Mouse (Mus musculus) midbrain, embryonic 16.5 days (tissue): ENCODE data around the gene Olfr763. TPM values are rescaled to one million over a fixed set of nuclear protein-coding genes. Genes with fewer than 3 reads are reported as not detected.
"Not testable (repeated sequence)": the region's sequence is repeated elsewhere in the genome, so short reads cannot be mapped to it uniquely, and the experiment has no call there.

ENCODE experiments used
- ATAC-seq: fragments of 200-750 bp; cut with Nextera tagmentation; 2 replicates; pipeline ENCODE4 v1.8.0; 2017; ENCODE audit warnings: moderate TSS enrichment
- H3K27ac ChIP-seq: fragments of 300-500 bp; sonication (generic); 2 replicates; pipeline ENCODE4 v1.5.1; 2014; ENCODE audit warnings: mild to moderate bottlenecking, low read length, mixed read lengths
- H3K27me3 ChIP-seq: fragments of 300-500 bp; sonication (generic); 2 replicates; pipeline ENCODE4 v1.6.1; 2014; ENCODE audit warnings: low read depth, low read length, mixed read lengths; ENCODE audit not compliant: control insufficient read depth, insufficient read depth
- H3K36me3 ChIP-seq: fragments of 300-500 bp; sonication (generic); 2 replicates; pipeline ENCODE4 v1.6.1; 2014; ENCODE audit warnings: mild to moderate bottlenecking, low read length, moderate library complexity, mixed read lengths; ENCODE audit not compliant: control insufficient read depth, insufficient read depth
- H3K4me1 ChIP-seq: fragments of 300-500 bp; sonication (generic); 2 replicates; pipeline ENCODE4 v1.6.1; 2014; ENCODE audit warnings: mild to moderate bottlenecking, low read length, mixed read lengths; ENCODE audit not compliant: control insufficient read depth, insufficient read depth
- H3K4me2 ChIP-seq: fragments of 300-500 bp; sonication (generic); 2 replicates; pipeline ENCODE4 v1.6.1; 2014; ENCODE audit warnings: mild to moderate bottlenecking, low read length, mixed read lengths
- H3K4me3 ChIP-seq: fragments of 300-500 bp; sonication (generic); 2 replicates; pipeline ENCODE4 v1.5.1; 2014; ENCODE audit warnings: low read depth, mild to moderate bottlenecking, low read length, moderate library complexity, mixed read lengths
- H3K9ac ChIP-seq: fragments of 300-500 bp; sonication (generic); 2 replicates; pipeline ENCODE4 v1.6.1; 2014; ENCODE audit warnings: low read depth, low read length, mixed read lengths
- H3K9me3 ChIP-seq: fragments of 300-500 bp; sonication (generic); replicated peaks from 2 replicates; pipeline ENCODE4 v1.6.1; 2014; ENCODE audit warnings: mild to moderate bottlenecking, low read length, mixed read lengths; ENCODE audit not compliant: control insufficient read depth, poor library complexity, severe bottlenecking
- WGBS: fragments of 180-500 bp; shearing (Covaris S2); extraction: QIAGEN DNeasy Blood & Tissue Kit; methylation state at CpG from one replicate; pipeline ENCODE4 v1.1.7; 2014; 5-methylcytosine and 5-hydroxymethylcytosine counted together
- polyA plus RNA-seq: library from polyadenylated mRNA; unstranded; fragments of >200 nt; fragmentation: Nextera tagmentation; extraction: Ambion mirVana; gene quantifications from 2 replicates; pipeline ENCODE4 v1.2.1, GENCODE M21; 2015

Olfr763 gene
- polyA plus RNA-seq, 1 experiment from 2014 or later: not detected

GRCm38 (mm10) chr10:128989131-128989530 lies 21.5 kb upstream of the Olfr763 start, which contains the start of gene Olfr9:
Gene Olfr9, plus strand, starts transcription at chr10:128989431.
- not testable (repeated sequence) for H3K9ac ChIP-seq

GRCm38 (mm10) chr10:128990129-128990850 lies 20.3 kb upstream of the Olfr763 start:
- 65% methylated on average over 7 of the region's 10 CpGs for WGBS

More at GRCm38 (mm10) chr10:128989131-128989530, 21.5 kb upstream of the Olfr763 start, which contains the start of gene Olfr9:
- not testable (repeated sequence) for H3K4me1 ChIP-seq, H3K4me2 ChIP-seq, H3K4me3 ChIP-seq, H3K27me3 ChIP-seq, ATAC-seq, H3K27ac ChIP-seq, H3K9me3 ChIP-seq, H3K36me3 ChIP-seq
- 67% methylated on average over 1 of the region's 1 CpGs for WGBS

GRCm38 (mm10) chr10:128990994-128991393 lies 19.6 kb upstream of the Olfr763 start:
- Histone ChIP-seq H3K27ac (no peak overlapping the region), H3K27me3 (no peaks in the 10 kb centered on the region), H3K9ac (no peak overlapping the region), H3K4me2 (no peak overlapping the region), H3K9me3 (no peaks in the 10 kb centered on the region), H3K36me3 (no peaks in the 10 kb centered on the region), H3K4me3 (no peak overlapping the region), H3K4me1 (no peaks in the 10 kb centered on the region)
- no peak for ATAC-seq

More at GRCm38 (mm10) chr10:128990129-128990850, 20.3 kb upstream of the Olfr763 start:
- not testable (repeated sequence) for H3K27me3 ChIP-seq, H3K9me3 ChIP-seq, H3K36me3 ChIP-seq, H3K9ac ChIP-seq, H3K27ac ChIP-seq, H3K4me2 ChIP-seq, H3K4me1 ChIP-seq, ATAC-seq, H3K4me3 ChIP-seq

DNA sequence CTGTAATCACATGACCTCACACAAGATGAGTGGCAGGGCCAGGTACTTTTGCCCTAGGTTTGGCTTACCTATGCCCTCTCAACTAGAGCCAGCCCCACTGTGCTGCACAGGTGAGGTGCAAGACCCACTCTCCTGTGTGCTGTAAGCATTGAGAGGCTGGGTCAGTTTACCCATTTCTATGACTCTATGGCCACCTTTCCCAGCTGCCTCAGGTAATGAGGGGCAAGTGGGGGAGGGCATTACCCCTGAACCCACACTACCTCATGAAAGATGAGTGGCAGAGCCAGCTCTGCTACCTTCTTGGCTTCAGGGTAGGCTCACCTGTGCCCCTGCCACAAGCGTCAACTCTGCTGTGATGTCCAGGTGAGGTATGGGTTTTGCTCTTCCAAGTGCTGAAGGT lies 14.8 kb upstream of the Olfr763 start:
- Histone ChIP-seq H3K4me2 (no peak overlapping the region), H3K36me3 (no peaks in the 10 kb centered on the region), H3K9me3 (no peaks in the 10 kb centered on the region), H3K27me3 (no peaks in the 10 kb centered on the region), H3K27ac (no peak overlapping the region), H3K4me3 (no peak overlapping the region), H3K4me1 (no peaks in the 10 kb centered on the region), H3K9ac (no peak overlapping the region)
- ATAC-seq: no peak
- WGBS: 100% methylated on average over 1 of the region's 1 CpGs

DNA sequence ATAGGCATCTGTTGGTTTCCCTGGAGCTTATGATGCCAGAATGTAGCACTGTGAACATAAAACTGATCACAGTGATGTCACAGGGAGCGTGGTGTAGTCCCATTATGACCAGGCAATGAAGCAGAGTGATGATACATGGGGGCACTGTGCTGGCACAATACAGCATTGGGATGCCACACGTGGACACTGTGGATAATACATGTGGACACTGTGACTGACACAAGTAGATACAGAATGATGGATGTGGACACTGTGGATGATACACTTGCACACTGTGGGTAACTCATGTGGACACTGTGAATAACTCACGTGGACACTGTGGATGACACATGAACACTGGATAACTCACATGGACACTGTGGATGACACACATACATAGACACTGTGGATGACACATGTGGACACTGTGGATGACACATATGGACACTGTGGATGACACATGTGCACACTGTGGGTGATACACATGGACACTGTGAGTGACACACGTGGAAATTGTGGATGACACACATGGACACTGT lies 14.0 kb upstream of the Olfr763 start:
- H3K36me3 ChIP-seq: no peaks in the 10 kb centered on the region
- no peak overlapping the region for H3K4me3 ChIP-seq
- 0 out of 2 replicates have a peak, but pooled peaks have one; percentile 32 for ATAC-seq
- H3K27ac ChIP-seq: no peak overlapping the region
- no peaks in the 10 kb centered on the region for H3K9me3 ChIP-seq
- 80% methylated on average over 4 of the region's 4 CpGs for WGBS
- H3K9ac ChIP-seq: no peak overlapping the region
- H3K4me2 ChIP-seq: no peak overlapping the region
- H3K4me1 ChIP-seq: no peaks in the 10 kb centered on the region
- H3K27me3 ChIP-seq: no peaks in the 10 kb centered on the region

- no peaks in the 10 kb centered on the region for H3K9me3 ChIP-seq
- no peak for ATAC-seq
- no peaks in the 10 kb centered on the region for H3K36me3 ChIP-seq
- H3K4me2 ChIP-seq: no peak overlapping the region
- no peak overlapping the region for H3K4me3 ChIP-seq
- WGBS: 69% methylated on average over 14 of the region's 14 CpGs
- H3K9ac ChIP-seq: no peak overlapping the region
- no peak overlapping the region for H3K27ac ChIP-seq
- H3K4me1 ChIP-seq: no peaks in the 10 kb centered on the region
- no peaks in the 10 kb centered on the region for H3K27me3 ChIP-seq
Measured at GRCm38 (mm10) chr10:129004032-129004920, 6.3 kb upstream of the Olfr763 start.

DNA sequence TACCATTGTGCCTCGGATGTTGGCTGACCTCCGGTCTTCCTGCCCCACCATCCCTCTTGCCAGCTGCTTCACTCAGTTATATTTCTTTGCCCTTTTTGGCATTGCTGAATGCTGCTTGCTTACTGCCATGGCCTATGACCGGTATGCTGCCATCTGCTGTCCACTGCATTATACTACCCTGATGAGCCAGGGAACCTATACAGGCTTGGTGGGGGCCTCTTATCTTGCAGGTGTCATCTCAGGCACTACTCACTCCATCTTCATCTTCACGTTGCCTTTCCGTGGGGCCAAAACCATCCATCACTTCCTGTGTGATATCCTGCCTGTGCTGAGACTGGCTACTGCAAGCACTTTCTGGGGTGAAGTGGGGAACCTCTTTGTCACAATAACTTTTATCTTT lies 920 bp downstream of the Olfr763 start:
- not testable (repeated sequence) for H3K27me3 ChIP-seq, H3K4me1 ChIP-seq, H3K36me3 ChIP-seq, H3K9me3 ChIP-seq, H3K4me2 ChIP-seq, H3K4me3 ChIP-seq, H3K9ac ChIP-seq, ATAC-seq, H3K27ac ChIP-seq
- 63% methylated on average over 2 of the region's 5 CpGs for WGBS

- Histone ChIP-seq H3K36me3 (no peaks in the 10 kb centered on the region), H3K9me3 (no peaks in the 10 kb centered on the region), H3K27me3 (no peaks in the 10 kb centered on the region), H3K4me1 (no peaks in the 10 kb centered on the region), H3K9ac (no peak overlapping the region), H3K4me3 (no peak overlapping the region), H3K27ac (no peak overlapping the region), H3K4me2 (no peak overlapping the region)
- ATAC-seq: no peak
Measured at GRCm38 (mm10) chr10:129014477-129014876, 3.9 kb downstream of the Olfr763 start.

DNA sequence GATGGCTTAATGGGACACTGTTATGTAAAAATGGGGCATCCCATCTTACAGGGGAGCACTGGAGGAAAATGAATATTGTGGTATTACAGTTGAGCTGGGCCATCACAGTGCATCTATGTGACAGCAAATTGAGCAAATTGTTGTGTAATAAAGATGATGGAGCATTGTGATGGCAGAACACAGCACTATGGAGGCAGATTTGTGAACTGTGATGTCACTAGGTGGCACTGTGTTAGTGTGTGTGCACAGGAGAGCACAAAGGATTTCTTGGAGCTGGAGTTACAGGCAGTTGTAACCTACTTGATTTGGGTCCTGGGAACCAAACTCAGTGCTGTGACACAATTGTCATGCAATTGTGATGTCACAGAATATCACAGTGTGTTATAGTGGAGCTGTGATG lies 12.7 kb downstream of the Olfr763 start:
- ATAC-seq: no peak
- H3K27me3 ChIP-seq: no peaks in the 10 kb centered on the region
- H3K9ac ChIP-seq: no peak overlapping the region
- no peak overlapping the region for H3K27ac ChIP-seq
- no peaks in the 10 kb centered on the region for H3K36me3 ChIP-seq
- 0 out of 2 replicates have a peak, but pooled peaks cover 3% of the 10 kb centered on the region for H3K4me1 ChIP-seq
- no peak overlapping the region for H3K4me2 ChIP-seq
- H3K9me3 ChIP-seq: no peaks in the 10 kb centered on the region
- H3K4me3 ChIP-seq: no peak overlapping the region
